ENCODE assay signal across 18 mouse cellular contexts in the genomic region with DNA sequence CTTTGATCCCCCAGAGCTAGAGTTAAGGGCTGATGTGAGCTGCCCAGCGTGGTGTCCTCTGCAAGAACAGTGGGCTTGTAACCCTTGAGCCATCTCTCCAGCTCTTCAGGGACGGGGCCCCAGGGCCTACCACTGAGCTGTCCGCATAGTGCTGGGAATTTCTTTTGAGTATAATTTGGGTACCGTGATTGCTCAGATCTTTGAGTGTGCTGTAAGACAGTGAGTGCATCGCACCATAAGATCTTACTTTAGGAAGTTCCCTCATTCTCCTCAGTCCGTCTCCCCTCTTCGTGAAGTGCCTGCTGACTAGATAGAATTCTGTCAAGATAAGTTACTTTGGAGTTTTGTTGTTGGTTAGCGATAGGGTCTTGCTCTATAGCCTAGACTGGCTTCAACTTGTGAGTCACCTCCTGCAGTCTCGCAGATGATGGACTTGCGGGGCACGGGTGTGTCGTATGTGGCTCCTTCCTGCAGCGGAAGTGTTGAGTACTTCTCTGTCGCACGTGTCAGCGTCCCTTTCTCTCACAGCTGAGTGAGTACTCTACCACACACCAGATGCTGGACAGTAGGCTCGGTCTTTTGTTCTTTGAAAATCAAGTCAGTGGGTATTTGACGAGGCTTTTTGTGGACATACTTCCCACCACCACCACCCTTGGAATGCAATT. TPM values are rescaled to one million over a fixed set of nuclear protein-coding genes. Genes with fewer than 3 reads are reported as not detected.
DNase-seq lines count a peak whose midpoint lies in the region; ATAC-seq and TF ChIP-seq lines count a peak whose summit lies in the region.
"Had no signal": no experiment of that assay in that cellular context is flagged by ENCODE, and none has a peak within 500 bp of the region (broad histone marks: within the 10 kb centered on the region; RNA-seq: fewer than 3 reads in every experiment).

No protein-coding gene starts in this region.

- H3K36me3 ChIP-seq in erythroblast, embryonic 14.5 days (ENCODE audit: control insufficient read depth) = peaks cover 70% of the 10 kb centered on the region
- H3K36me3 ChIP-seq in heart, postnatal 0 days (replicated peaks; ENCODE audit: control insufficient read depth, insufficient read depth, low read length) = peaks cover 32% of the 10 kb centered on the region

- peak overlapping the region; percentile 17; the same call in 1 of the 2 replicates for H3K4me2 ChIP-seq in heart, postnatal 0 days (ENCODE audit: low read depth, low read length)
- H3K4me2 ChIP-seq: hindbrain, embryonic 14.5 days; limb, embryonic 13.5 days; stomach, embryonic 15.5 days had no signal

- H3K27me3 ChIP-seq in erythroblast, embryonic 14.5 days (ENCODE audit: control insufficient read depth) = no peaks in the 10 kb centered on the region
- no peaks in the 10 kb centered on the region for H3K27me3 ChIP-seq in heart, postnatal 0 days (ENCODE audit: control insufficient read depth, insufficient read depth, low read length)
- H3K27me3 ChIP-seq: limb, embryonic 13.5 days; stomach, embryonic 15.5 days had no signal

- DNase-seq in heart, postnatal 0 days (ENCODE audit: low spot score) = no peak
- DNase-seq in heart, postnatal 36 days = no peak
- DNase-seq in thymus, postnatal 0 days (ENCODE audit: low spot score) = peak; percentile 36
- DNase-seq in thymus, postnatal 36 days = no peak
- DNase-seq in frontal cortex, postnatal 36 days (ENCODE audit: low spot score in 2 of 2) = no peak
- no peak for DNase-seq in urinary bladder, postnatal 25 days (ENCODE audit: low spot score)
- DNase-seq: cerebellum, adult 11 months; cerebellum, postnatal 36 days; retina, postnatal 1 day; thymus, postnatal 14 days had no signal

- intact Hi-C loops in heart, postnatal 36 days (cut with DNase I) = loop anchor here (10.0 kb wide), 1 partner anchor 337 kb away; no protein-coding TSS in a partner anchor

- ATAC-seq in erythroblast, adult 5-6 weeks (replicated peaks; ENCODE audit: low FRiP score, poor library complexity, severe bottlenecking) = no peak
- no peak for ATAC-seq in heart, postnatal 0 days (ENCODE audit: insufficient read depth, low read depth)
- ATAC-seq: intestine, embryonic 16.5 days had no signal

- H3K9me3 ChIP-seq in erythroblast, embryonic 14.5 days (ENCODE audit: control insufficient read depth, low read length) = no peaks in the 10 kb centered on the region
- no peaks in the 10 kb centered on the region for H3K9me3 ChIP-seq in heart, postnatal 0 days (replicated peaks; ENCODE audit: control insufficient read depth, low read length)
- H3K9me3 ChIP-seq: stomach, embryonic 15.5 days had no signal

- 45% methylated on average over 18 of the region's 18 CpGs for WGBS in heart, postnatal 0 days

- peak overlapping the region; percentile 1 for H3K4me3 ChIP-seq in erythroblast, embryonic 14.5 days (replicated peaks)
- no peak overlapping the region for H3K4me3 ChIP-seq in heart, postnatal 0 days (ENCODE audit: low read depth, low read length)
- H3K4me3 ChIP-seq: left cerebral cortex, adult 2 months; limb, embryonic 13.5 days; myocyte; stomach, embryonic 15.5 days had no signal

- H3K4me1 ChIP-seq in erythroblast, embryonic 14.5 days (ENCODE audit: control insufficient read depth) = peaks cover 35% of the 10 kb centered on the region
- H3K4me1 ChIP-seq in heart, postnatal 0 days (ENCODE audit: control insufficient read depth, insufficient read depth) = peaks cover 17% of the 10 kb centered on the region; the same call in 1 of the 2 replicates

- no peak overlapping the region for H3K9ac ChIP-seq in heart, postnatal 0 days (replicated peaks; ENCODE audit: low read depth, low read length)
- H3K9ac ChIP-seq: hindbrain, embryonic 14.5 days; stomach, embryonic 15.5 days had no signal

- TF ChIP-seq CTCF in heart, postnatal 0 days (IDR thresholded peaks at IDR 0.05; ENCODE audit: low read depth) = no peak

- H3K27ac ChIP-seq in heart, postnatal 0 days (ENCODE audit: low read depth) = no peak overlapping the region
- H3K27ac ChIP-seq: hindbrain, embryonic 14.5 days; left cerebral cortex, adult 2 months; limb, embryonic 13.5 days; stomach, embryonic 15.5 days had no signal

- TF ChIP-seq EP300 in heart, postnatal 0 days (IDR thresholded peaks at IDR 0.05; ENCODE audit: low read depth) = no peak

RNA-seq across cellular contexts. Expression of gene Bub1b, which starts 3.7 kb away (rescaled TPM):
- polyA plus RNA-seq in erythroblast, embryonic 14.5 days (2012) = 1.7 and 1.9 TPM in 2 replicates
- total RNA-seq in erythroblast, adult 5-6 weeks (2015; ENCODE audit: low replicate concordance) = 21.7 and 41.2 TPM in 2 replicates
- 36.4 and 48.5 TPM in 2 replicates for total RNA-seq in erythroblast, adult 5-6 weeks (2017; ENCODE audit: low replicate concordance)
- total RNA-seq in heart, postnatal 0 days (2014; rRNA removed; ENCODE audit: low replicate concordance) = 37.7 and 46.9 TPM in 2 replicates
- polyA plus RNA-seq in heart, postnatal 0 days (2015; fragmentation: Nextera tagmentation; extraction: Ambion mirVana) = 14.8 and 16.2 TPM in 2 replicates
- total RNA-seq in heart, postnatal 36 days (2021) = 1 to 10 TPM; 1.4 to 1.8 TPM
- 85.5 and 87.8 TPM in 2 replicates for polyA plus RNA-seq in thymus, postnatal 0 days (2015; fragmentation: Nextera tagmentation; extraction: Ambion mirVana)

RNA-seq across cellular contexts. Expression of gene Bmf, which starts 52.2 kb away (rescaled TPM):
- polyA plus RNA-seq in erythroblast, embryonic 14.5 days (2012) = 0.18 TPM in 1 of 2 replicates, not detected in the other
- 2.1 and 12.7 TPM in 2 replicates for total RNA-seq in erythroblast, adult 5-6 weeks (2015; ENCODE audit: low replicate concordance)
- 1.4 and 3.2 TPM in 2 replicates for total RNA-seq in erythroblast, adult 5-6 weeks (2017; ENCODE audit: low replicate concordance)
- total RNA-seq in heart, postnatal 0 days (2014; rRNA removed; ENCODE audit: low replicate concordance) = 12.7 and 14.5 TPM in 2 replicates
- 1.5 and 1.6 TPM in 2 replicates for polyA plus RNA-seq in heart, postnatal 0 days (2015; fragmentation: Nextera tagmentation; extraction: Ambion mirVana)
- total RNA-seq in heart, postnatal 36 days (2021) = 1 to 10 TPM; 6.7 to 8.2 TPM
- polyA plus RNA-seq in thymus, postnatal 0 days (2015; fragmentation: Nextera tagmentation; extraction: Ambion mirVana) = 10.0 and 10.6 TPM in 2 replicates

Comparison
In these comparisons a context has a peak if more than half of its experiments do, and no peak if none do; other contexts are left out.
1. RNA of gene Bub1b, which starts 3.7 kb away (total RNA-seq): 37.7 to 46.9 TPM in heart, postnatal 0 days and 21.7 to 48.5 TPM in erythroblast, adult 5-6 weeks; 1.4 to 1.8 TPM in heart, postnatal 36 days; every median in the first group is over 4 times any median in the second.